Mouse (Mus musculus): ENCODE data around the gene Slc33a1. TPM values are rescaled to one million over a fixed set of nuclear protein-coding genes. Genes with fewer than 3 reads are reported as not detected.

Slc33a1 gene
- polyA plus RNA-seq (2016; fragmentation: Nextera tagmentation; extraction: Ambion mirVana) = 11.3 and 12.8 TPM in 2 replicates

DNA sequence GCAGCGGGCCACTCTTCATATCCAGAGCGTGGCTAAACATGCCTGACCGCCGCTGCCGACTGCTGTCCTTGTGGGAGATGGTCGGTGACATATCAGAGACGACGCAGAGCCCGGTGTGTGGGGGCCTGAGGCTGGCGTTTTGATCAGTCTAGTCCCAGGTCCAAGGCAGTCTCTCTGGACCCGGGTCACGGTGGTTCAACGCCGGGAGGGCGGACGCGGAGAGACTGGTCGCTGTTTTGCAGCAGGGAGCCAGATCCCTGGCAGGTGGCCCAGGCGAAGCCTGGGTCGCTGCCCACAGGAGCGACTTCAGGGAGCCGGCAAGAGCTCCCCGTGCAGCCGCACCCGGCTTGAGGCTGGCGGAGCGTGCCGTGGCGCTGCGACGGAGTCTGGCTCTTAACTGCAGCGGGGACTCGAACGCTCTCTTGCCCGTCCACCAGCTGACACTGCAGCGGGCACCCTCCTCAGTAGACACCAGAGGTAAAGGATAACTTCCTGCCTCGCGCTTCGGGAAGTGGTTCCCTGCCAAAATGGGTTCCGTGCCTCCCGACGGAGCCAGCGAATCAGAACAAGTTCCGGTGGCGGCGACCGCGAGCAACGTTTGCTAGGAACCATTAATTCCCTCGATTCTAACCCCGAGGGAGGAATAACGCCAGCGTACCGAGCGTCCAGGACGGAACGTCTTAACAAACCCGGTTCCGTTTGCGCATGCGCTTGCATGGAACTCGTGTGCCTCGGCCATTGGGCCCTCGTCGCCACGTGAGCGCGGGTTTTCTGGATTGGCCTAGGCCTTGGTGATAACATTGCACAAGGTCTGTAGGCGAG lies at the start of gene Slc33a1:
Gene Slc33a1, minus strand, starts transcription at position 669 of the 822 bp plus-strand sequence.
- Histone ChIP-seq H3K27me3 (replicated peaks; ENCODE audit: low read depth, poor library complexity, severe bottlenecking) (peaks cover 10% of the 10 kb centered on the region; the same call in 1 of the 2 replicates), H3K9me3 (no peaks in the 10 kb centered on the region), H3K27ac (replicated peaks) (peak within 1 kb of the TSS; percentile 83), H3K4me3 (peak within 1 kb of the TSS; percentile 71), H3K4me1 (peaks cover 26% of the 10 kb centered on the region), H3K36me3 (replicated peaks) (no peaks in the 10 kb centered on the region; the same call in 1 of the 2 replicates)
- under 1% methylated on average over 69 of the region's 69 CpGs for WGBS
- peak; percentile 98 for DNase-seq (ENCODE audit: low spot score)

DNA sequence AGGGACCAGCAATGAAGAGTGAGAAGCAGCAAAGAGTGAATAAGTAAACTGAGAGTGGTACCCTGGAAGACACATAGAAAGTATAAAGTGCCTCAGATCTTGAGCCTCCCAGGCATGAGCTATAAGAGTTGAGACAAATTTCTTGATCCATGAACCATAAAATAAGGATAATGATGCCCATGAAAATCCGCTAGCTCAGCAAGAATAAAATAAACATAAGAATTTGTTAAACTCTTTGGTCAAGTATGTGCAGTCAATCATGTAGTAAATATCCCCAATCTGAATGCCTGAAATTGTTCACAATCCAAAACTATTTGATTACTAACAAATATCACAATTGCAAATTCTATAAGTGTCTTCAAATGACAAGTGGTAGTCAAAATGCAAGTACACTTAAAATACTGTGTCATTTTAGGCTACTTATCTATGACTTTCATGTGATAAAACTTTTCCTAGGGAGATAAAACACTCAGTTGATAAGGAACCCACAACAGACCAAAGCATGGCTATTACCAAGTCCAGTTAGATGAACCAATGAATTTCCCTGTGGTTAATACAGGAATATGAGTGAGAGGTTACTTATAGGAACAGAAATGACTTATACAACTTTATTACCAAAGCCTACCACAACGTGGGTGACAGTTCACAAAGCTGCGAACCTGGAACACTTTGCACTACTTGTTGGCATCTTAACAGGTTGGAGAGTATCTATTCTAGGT lies 24.3 kb upstream of the Slc33a1 start:
- Histone ChIP-seq H3K27ac (replicated peaks) (no peak overlapping the region), H3K4me1 (no peaks in the 10 kb centered on the region), H3K9me3 (no peaks in the 10 kb centered on the region), H3K27me3 (replicated peaks; ENCODE audit: low read depth, poor library complexity, severe bottlenecking) (no peaks in the 10 kb centered on the region), H3K4me3 (no peak overlapping the region), H3K36me3 (replicated peaks) (peaks cover 95% of the 10 kb centered on the region)
- no peak for DNase-seq (ENCODE audit: low spot score)
- 94% methylated on average over 3 of the region's 3 CpGs for WGBS

DNA sequence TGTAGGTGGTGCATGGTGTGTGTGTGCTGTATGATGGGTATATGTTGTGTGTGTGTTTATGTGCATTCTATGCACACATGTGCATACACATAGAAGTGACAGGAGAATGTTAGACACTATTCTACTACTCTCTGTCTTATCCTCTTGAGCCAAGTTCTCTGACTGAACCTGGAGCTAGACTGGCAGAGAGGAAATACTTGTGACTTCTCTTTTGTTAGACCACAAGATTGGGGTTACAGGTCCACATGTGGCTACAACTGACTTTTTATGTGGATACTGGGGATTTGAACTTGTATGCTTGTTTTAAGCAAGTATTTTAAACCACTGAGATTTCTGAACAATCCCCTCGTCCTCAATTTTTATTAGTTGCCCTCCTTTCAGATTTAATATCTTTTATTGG lies 22.1 kb upstream of the Slc33a1 start:
- Histone ChIP-seq H3K36me3 (replicated peaks) (peaks cover 95% of the 10 kb centered on the region), H3K27me3 (replicated peaks; ENCODE audit: low read depth, poor library complexity, severe bottlenecking) (no peaks in the 10 kb centered on the region), H3K27ac (replicated peaks) (no peak overlapping the region), H3K4me1 (no peaks in the 10 kb centered on the region), H3K4me3 (no peak overlapping the region), H3K9me3 (no peaks in the 10 kb centered on the region)
- WGBS = 97% methylated on average over 1 of the region's 1 CpGs
- no peak for DNase-seq (ENCODE audit: low spot score)

DNA sequence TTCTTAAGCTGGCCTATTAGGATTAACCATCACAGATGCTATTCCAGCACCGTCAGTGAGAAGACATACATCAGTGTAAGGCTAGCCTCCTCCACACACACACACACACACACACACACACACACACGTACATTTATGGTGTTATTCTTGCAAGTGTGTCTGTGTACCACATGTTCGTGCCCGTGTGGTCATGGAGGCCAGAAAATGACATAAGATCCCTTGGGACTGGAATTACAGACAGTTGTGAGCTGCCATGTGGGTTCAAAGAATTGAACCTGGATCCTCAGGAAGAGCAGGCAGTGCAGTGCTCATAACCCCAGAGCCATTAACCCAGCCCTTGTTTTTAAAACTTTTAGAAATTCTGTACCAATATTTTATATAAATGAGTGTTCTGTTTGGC lies 13.3 kb upstream of the Slc33a1 start:
- DNase-seq (ENCODE audit: low spot score) = no peak
- H3K36me3 ChIP-seq (replicated peaks) = peaks cover 38% of the 10 kb centered on the region
- WGBS = 66% methylated on average over 4 of the region's 4 CpGs
- H3K9me3 ChIP-seq = no peaks in the 10 kb centered on the region
- H3K4me1 ChIP-seq = peaks cover 15% of the 10 kb centered on the region
- H3K4me3 ChIP-seq = peak overlapping the region; percentile 95; the same call in 1 of the 2 replicates
- no peaks in the 10 kb centered on the region for H3K27me3 ChIP-seq (replicated peaks; ENCODE audit: low read depth, poor library complexity, severe bottlenecking)
- H3K27ac ChIP-seq (replicated peaks) = no peak overlapping the region

DNA sequence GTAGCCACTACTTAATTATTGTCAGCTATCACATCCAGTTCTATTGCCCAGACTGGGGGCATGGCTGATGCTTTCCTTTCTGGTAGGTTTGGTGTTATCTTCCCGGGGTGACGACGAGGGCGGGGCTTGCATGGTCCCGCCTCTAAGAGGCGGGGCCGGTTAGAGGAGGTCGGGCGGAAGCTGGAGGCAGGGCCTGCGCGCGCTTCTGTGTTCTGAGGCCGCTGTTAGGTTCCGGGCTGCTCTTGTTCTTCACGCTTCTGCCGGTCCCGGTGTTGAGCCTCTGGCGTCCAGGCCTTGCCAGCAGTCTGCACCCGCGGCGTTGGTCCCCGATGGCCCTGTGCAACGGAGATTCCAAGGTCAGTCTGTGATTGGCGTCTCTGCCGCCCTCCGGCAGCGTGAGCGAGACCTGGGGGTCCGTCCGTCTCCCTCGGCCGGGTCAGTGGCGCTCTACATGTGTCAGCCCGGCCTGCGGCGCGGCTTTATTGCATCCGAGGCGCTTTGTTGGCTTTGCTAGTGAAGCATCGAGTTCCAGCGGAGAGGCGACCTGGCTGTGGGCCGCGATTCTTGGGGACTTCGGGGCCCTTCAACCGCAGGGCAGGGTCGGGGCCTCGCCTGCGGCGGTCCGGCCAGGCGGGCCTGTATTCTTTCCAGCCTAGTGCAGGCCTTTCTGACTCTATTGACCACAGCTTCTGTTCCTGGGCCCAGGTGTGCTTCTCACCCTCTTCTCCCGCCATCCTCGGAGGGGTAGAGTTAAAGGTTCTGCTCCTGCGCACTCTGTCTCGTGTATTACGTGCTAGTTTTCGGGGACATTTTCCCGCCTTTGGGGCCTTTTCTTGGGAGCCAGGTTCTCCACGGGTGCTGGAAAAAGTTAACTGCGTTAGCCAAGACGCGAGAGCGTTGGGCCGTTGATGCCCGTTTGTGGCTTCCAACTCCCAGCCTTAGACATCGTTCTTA lies 11.7 kb upstream of the Slc33a1 start, which contains the start of gene Gmps:
Gene Gmps, plus strand, starts transcription at position 152 of the 954 bp plus-strand sequence.
- WGBS = under 1% methylated on average over 67 of the region's 67 CpGs
- Histone ChIP-seq H3K9me3 (no peaks in the 10 kb centered on the region), H3K27ac (replicated peaks) (peak within 1 kb of the TSS; percentile 95), H3K4me3 (peak within 1 kb of the TSS; percentile 95), H3K36me3 (replicated peaks) (peaks cover 23% of the 10 kb centered on the region), H3K27me3 (replicated peaks; ENCODE audit: low read depth, poor library complexity, severe bottlenecking) (no peaks in the 10 kb centered on the region), H3K4me1 (peaks cover 15% of the 10 kb centered on the region)
- DNase-seq (ENCODE audit: low spot score) = peak; percentile 94

DNA sequence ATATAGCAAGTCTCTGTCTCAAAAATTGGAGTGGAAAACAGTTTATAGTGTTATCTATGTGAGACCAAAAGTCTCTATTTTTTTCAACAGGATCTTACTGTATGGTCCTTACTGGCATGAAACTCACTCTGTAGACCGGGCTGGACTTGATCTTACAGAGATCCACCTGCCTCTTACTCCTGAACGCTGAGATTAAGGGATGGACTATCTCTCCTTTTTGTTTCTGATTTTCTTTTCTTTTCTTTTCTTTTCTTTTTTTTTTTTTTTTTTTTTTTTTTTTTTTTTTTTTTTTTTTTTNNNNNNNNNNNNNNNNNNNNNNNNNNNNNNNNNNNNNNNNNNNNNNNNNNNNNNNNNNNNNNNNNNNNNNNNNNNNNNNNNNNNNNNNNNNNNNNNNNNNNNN lies 1.4 kb upstream of the Slc33a1 start:
- Histone ChIP-seq H3K4me1 (peaks cover 26% of the 10 kb centered on the region), H3K27me3 (replicated peaks; ENCODE audit: low read depth, poor library complexity, severe bottlenecking) (peaks cover 10% of the 10 kb centered on the region; the same call in 1 of the 2 replicates), H3K36me3 (replicated peaks) (no peaks in the 10 kb centered on the region), H3K9me3 (no peaks in the 10 kb centered on the region), H3K4me3 (no peak overlapping the region), H3K27ac (replicated peaks) (no peak overlapping the region)
- no peak for DNase-seq (ENCODE audit: low spot score)
- WGBS = 75% methylated on average over 2 of the region's 2 CpGs

DNA sequence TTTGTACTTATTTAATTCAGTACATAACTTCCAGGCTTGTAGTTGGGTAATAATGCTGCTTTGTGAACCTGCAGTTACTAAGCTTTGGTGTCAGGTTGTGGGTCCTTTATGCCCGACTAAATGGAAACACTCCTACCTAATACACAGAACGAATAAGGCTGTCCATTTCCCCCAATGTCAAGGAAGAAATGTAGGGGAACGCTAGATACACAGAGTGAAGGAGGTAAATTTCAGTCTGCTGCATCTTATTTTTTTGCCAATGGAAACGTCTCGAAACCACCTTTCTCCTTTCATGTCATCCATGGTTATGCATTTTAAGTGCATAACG lies 318 bp upstream of the Slc33a1 start:
- Histone ChIP-seq H3K27me3 (replicated peaks; ENCODE audit: low read depth, poor library complexity, severe bottlenecking) (peaks cover 10% of the 10 kb centered on the region; the same call in 1 of the 2 replicates), H3K27ac (replicated peaks) (peak overlapping the region; percentile 83), H3K4me3 (peak overlapping the region; percentile 71), H3K9me3 (no peaks in the 10 kb centered on the region), H3K36me3 (replicated peaks) (no peaks in the 10 kb centered on the region; the same call in 1 of the 2 replicates), H3K4me1 (peaks cover 26% of the 10 kb centered on the region)
- WGBS = 79% methylated on average over 6 of the region's 6 CpGs
- no peak for DNase-seq (ENCODE audit: low spot score)

DNA sequence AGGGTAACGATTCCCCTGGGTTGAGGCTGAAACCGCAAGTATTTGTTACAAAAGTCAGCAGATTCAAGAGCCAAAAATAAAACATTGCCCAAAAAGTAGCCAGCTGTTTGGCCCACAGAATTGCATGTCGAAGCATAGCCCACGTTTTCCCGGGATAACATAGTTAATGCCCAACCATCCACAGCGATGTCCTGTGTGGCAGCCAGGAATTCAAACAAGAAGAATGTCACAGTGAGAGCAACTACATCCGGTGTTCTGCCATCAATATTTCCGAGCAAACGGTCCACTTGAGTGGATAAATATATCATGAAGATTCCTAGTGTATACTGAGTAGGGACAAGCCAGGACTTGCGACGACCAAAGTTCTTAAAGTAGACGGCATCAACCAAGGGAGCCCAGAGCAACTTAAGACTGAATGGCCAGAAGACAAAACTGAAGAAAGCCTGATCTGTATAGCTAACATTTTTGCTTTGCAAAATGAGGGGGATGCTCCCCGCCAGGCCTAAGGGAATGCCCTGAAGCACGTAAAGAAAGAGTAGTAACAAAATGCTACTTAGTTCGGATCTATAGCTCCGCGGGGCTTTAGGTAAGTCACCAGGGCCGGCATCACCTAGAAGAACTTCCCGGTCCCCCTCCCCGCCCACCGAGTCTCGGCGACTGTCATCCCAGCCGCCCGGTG lies 1.0 kb downstream of the Slc33a1 start:
- WGBS = 11% methylated on average over 25 of the region's 25 CpGs
- DNase-seq (ENCODE audit: low spot score) = peak; percentile 9
- Histone ChIP-seq H3K27me3 (replicated peaks; ENCODE audit: low read depth, poor library complexity, severe bottlenecking) (peaks cover 10% of the 10 kb centered on the region; the same call in 1 of the 2 replicates), H3K4me3 (peak overlapping the region; percentile 71), H3K27ac (replicated peaks) (peak overlapping the region; percentile 83), H3K36me3 (replicated peaks) (no peaks in the 10 kb centered on the region; the same call in 1 of the 2 replicates), H3K9me3 (no peaks in the 10 kb centered on the region), H3K4me1 (peaks cover 26% of the 10 kb centered on the region)

DNA sequence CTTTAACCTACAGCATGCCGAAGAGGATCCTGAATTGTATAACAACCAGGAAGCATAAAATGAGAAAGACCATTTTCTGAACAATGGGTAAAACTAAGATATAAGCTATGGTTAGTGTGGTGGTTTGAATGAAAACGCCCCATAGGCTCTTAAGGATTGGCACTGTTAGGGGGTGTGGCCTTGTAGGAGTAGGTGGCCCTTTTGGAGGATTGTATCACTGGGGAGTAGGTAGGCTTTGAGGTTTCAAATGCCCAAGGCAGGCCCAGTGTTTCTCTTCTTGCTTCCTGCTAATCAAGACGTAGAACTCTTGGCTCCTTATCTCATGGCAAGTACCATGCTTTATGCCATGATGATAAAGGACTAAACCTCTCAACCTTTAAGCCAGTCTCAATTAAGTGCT lies 14.7 kb downstream of the Slc33a1 start:
- Histone ChIP-seq H3K36me3 (replicated peaks) (peaks cover 10% of the 10 kb centered on the region; the same call in 1 of the 2 replicates), H3K4me3 (no peak overlapping the region), H3K9me3 (no peaks in the 10 kb centered on the region), H3K4me1 (no peaks in the 10 kb centered on the region), H3K27me3 (replicated peaks; ENCODE audit: low read depth, poor library complexity, severe bottlenecking) (no peaks in the 10 kb centered on the region), H3K27ac (replicated peaks) (no peak overlapping the region)
- DNase-seq (ENCODE audit: low spot score) = no peak
- WGBS = 81% methylated on average over 3 of the region's 3 CpGs

DNA sequence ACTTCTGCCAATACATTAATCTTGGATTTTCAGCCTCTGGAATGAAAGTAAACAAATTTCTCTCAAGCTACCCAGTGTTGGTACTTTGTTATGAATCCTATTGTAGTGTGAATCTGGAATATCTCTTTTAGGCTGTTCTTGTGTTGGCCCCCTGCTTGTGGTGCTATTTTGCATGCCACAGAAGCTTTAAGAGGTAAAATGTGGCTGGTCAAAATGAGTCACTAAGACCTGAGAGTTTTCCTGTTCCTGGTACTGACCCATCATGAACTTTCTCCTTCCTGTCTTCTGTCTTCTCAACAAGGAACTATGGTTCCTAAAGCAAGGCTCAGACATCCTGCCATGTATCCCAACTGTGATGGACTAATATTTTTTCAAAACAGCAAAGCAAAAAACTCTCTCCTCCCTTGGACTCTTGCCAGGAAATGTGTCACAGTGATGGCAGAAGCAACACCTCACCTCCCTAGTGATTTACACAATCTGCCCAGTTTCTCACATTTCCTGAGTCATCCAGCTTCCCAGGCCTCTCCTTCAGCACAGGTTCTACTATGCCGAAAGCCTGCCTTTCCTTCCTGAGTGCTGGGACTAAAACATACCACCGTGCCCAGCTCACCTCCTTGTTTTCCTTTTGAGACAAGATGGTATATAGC lies 23.2 kb downstream of the Slc33a1 start:
- WGBS = 91% methylated on average over 2 of the region's 2 CpGs
- H3K9me3 ChIP-seq = no peaks in the 10 kb centered on the region

DNA sequence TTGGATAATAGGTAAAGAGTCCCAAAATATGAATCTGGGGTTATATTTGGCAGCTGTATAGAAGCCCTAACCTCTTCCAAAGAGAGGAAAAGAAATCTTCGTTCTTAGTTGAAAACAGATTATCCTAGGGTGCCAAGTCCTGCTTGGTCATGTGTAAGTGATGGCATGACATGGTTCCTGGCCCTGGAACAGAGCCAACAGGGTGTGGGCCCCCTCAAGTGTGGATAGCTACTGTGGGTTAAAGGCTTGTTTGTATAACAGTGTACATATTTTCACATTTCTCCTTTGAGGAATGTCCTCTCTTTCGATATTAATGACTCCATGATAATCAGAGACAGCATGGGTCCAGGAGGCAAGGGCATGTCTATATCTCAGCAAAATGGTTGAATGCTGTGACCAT lies 25.6 kb downstream of the Slc33a1 start:
- Histone ChIP-seq H3K27me3 (replicated peaks; ENCODE audit: low read depth, poor library complexity, severe bottlenecking) (no peaks in the 10 kb centered on the region), H3K36me3 (replicated peaks) (peaks cover 10% of the 10 kb centered on the region; the same call in 1 of the 2 replicates), H3K27ac (replicated peaks) (no peak overlapping the region), H3K9me3 (no peaks in the 10 kb centered on the region), H3K4me3 (no peak overlapping the region), H3K4me1 (no peaks in the 10 kb centered on the region)
- DNase-seq (ENCODE audit: low spot score) = no peak
- 91% methylated on average over 2 of the region's 2 CpGs for WGBS

More for the DNA sequence above, 23.2 kb downstream of the Slc33a1 start:
- H3K4me3 ChIP-seq = no peak overlapping the region
- DNase-seq (ENCODE audit: low spot score) = no peak
- H3K36me3 ChIP-seq (replicated peaks) = peaks cover 17% of the 10 kb centered on the region
- no peaks in the 10 kb centered on the region for H3K4me1 ChIP-seq
- no peak overlapping the region for H3K27ac ChIP-seq (replicated peaks)
- no peaks in the 10 kb centered on the region for H3K27me3 ChIP-seq (replicated peaks; ENCODE audit: low read depth, poor library complexity, severe bottlenecking)

All from embryonic facial prominence, embryonic 10.5 days (tissue).